Mouse (Mus musculus) erythroblast, embryonic 14.5 days (primary cell): ENCODE measurements at regions not wholly inside any gene's neighbourhood (a gene's known extent, or its start where the extent isn't known, plus 50 kb on each side); places are given as distances from the start of the nearest gene placed in this dataset.

Experiments
- GATA1 ChIP-seq: IDR thresholded peaks from 2 replicates; pipeline ENCODE4 v1.6.1; 2012; ENCODE audit warnings: low read length, inconsistent platforms, mixed read lengths
- TAL1 ChIP-seq: IDR thresholded peaks from 3 replicates; pipeline ENCODE4 v1.6.1; 2012; ENCODE audit warnings: low read length, inconsistent platforms, mixed read lengths

DNA sequence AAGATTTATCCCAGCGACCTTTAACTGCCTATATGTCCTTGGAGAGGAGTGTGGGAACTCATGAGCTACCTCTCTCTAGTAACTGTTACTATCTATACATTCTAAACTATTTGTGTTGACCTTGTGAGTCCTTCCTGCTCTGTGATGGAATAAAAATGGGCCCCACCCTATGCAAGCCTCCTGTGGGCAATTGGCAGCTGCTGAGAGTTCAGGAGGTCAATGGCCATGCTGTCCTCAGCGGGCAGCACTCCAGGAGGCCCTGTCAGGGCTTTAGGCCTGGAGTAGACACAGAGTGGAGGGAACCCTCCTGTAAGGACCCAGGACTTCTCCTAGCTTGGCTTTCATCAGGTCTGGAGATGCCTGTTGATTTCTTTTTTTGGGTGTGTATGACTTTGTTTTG lies 373.1 kb downstream of the Slc4a3 start:
- TF ChIP-seq TAL1 (no peak), GATA1 (no peak)
